Mouse (Mus musculus) right cerebral cortex, adult 2 months (tissue): ENCODE data around the gene Arhgef3.
A peak's percentile ranks its signal among the peaks of the same experiment; 100 is the strongest.

ENCODE experiments used
- DNase-seq, 2 experiments: peaks; one replicate each; pipeline ENCODE4 v3.0.0; 2021 to 2022; ENCODE audit warnings: low spot score in 2 of 2

The Arhgef3 gene

DNA sequence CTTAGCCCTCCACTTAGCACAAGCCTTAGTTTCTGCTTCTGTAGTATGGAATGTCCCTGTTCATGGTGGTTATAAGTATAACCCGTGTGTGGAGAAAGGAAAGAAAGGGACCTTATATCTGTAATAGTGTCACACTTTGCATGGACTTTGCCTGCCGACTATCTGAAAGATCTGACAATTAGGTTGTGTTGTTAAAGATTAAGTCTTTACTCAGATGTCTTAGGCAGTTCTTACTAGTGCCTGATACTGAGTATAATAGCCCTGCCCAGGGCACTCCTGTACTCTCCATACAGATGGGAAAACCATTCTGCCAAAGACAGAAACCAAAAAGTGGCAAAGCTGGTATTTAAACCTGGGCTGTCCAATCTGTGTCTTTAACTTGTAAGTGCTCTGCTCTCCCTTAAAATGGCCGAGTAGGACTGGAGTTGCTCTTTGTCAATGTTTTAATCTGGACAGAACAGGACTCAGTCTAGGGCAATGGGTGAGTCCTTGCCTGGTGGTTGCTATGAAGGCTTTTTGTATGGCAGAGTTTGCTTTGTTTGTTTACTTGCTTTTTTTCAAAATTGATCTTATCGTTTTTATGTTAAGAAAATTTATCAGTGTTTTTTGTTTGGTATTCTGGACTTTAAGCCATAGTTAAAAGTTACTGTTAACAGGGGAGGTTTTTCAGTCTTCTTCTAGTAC is 196.0 kb downstream of the Arhgef3 start:
- DNase-seq = no peak

DNA sequence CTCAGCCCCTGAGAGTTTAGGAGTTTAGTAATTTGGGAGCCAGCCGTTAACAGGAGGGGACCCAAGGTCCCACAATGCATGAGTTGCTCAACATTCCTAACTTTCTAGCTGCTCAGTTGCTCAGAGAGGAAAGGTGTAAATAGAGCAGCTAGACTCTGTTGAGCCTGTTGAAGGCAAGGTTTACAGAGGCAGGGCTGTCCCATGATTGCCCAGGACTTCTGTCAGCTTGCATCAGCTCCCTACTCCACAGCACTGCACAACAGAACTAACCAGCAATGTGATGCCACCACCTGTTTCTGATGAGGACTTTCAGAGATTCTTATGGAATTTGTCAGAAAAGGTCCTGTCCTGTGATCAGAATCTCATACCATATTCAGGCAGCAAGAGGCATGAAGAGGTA is 197.7 kb downstream of the Arhgef3 start:
- no peak for DNase-seq

DNA sequence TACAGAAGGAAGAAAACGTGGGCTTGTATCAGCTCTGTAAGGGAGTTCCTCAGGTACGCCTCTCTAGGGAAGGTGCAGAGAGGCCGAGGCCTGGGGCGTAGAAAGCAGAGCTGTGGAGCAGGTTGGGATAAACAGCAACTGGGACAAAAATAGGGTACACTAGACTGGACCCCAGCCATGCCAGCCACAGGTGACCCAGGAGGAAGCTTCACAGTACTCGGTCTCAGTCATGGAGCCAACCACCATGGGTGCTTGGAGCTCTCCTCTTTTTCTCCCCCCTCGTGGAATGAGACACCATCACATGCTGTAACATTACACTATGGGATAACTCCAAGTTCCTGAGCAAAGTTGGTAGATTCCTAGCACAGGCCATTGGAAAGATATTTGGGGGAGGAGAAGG is 201.0 kb downstream of the Arhgef3 start:
- DNase-seq = no peak

DNA sequence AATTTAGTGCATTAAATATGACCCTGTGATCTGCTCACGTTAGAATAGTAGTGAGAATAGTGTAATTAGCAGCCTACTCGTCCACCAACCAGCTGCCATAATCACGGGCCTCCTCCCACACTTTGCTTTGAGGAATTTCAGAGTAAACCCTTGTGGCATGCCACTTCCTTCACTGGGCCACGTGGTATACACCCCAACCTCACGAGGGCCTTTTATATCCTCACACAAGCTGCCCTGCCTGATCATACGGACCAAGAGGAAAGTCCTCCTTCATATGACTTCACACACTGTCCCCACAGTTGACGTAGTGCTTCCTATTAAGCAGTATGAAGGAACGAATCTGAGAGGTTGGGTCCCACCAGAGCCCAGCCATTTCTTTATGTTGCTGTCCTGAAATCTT is 202.4 kb downstream of the Arhgef3 start:
- no peak for DNase-seq

DNA sequence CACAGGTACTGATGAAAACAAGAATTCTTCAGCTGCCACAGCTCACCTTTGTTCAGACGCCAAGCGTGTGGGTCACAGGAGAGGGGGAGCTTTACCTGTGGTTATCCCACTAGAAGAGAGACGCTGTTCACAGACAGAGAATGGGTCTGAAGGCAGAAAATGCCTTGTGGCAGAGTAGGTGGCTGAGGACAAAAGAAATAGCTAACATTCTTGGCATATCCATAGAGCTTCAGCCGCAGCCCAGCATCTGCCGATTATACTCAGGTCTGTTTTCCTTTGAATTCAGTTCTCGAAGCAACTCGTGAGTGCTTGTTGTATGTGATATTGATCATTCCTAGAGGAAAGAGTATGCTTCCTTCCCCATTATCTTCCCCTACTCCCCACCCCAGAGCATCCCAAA is 204.7 kb downstream of the Arhgef3 start:
- DNase-seq = no peak

DNA sequence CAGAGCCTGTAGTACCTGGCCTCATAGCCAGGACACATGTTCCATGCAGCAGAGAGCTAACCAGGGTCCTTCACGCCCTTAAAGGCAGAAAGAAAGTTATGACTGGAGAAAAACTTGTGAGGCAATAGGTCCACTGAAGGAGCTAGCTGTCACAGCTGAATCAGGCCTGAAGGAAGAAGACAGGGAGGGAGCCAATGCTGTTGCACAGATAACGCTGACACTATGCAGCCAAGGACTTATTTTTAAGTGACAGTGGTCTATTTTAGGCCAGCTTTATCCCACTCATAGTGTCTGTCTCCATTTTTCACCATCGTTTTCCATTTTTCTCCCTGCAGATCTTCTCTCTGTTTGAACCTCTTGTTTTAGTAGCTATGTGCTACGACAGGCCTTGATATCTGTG is 207.3 kb downstream of the Arhgef3 start:
- DNase-seq = no peak

DNA sequence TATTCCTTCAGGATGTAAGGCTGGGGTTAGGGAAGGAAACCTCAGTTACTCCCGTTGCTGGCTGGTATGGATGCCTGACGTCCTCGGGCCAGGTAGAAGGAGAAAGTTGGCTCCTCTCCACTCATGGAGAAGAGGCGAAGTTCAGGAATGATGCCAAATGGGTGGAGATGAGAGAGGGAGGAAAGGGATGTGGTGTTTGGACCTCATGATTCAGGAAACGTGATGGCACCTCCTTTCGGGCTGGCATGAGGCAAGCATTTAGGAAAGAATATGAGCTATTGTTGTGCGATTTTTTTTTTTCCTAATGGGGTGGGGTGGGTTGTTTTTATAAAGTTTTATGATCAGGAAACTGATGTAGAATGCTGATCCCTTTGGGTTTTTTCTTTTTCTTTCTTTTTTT is 210.0 kb downstream of the Arhgef3 start:
- no peak for DNase-seq

DNA sequence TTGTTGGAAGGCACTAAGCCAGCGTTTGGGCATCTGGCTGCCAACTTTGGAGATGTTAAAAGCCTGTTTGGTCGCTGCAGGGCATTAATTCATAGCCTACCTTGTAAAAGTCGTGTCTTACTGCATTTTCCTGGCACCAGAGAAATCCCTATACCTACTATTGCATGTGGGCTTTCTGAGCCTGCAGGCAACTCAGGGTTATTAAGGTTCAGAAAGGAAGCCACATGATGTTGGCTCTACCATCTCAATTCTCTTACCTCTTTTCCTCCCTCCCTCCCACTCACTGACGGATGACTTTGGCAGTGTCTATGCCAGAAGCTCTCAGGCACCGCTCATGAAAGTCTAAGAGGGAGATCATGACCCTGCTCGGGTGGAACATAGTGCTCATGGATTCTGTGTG is 210.8 kb downstream of the Arhgef3 start:
- no peak for DNase-seq

DNA sequence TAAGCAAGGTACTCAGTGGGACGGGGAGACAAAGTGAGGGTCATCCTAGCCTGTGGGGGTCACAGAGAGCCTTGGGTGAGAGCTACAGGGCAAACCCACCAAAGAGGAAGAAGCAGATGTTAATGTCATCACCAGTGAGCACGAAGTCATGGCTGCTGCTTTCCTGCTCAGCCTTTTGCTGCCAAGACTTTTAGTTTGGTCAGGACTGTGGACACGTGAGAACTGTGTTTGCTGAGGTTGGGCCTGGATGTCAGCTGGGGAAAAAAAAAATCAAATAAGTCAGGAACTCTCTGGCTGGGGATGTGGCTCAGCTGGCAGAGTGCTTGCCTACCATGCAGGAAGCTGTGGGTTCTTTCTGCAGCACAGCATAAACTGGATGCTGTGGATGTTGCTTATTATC is 213.2 kb downstream of the Arhgef3 start:
- DNase-seq = no peak

DNA sequence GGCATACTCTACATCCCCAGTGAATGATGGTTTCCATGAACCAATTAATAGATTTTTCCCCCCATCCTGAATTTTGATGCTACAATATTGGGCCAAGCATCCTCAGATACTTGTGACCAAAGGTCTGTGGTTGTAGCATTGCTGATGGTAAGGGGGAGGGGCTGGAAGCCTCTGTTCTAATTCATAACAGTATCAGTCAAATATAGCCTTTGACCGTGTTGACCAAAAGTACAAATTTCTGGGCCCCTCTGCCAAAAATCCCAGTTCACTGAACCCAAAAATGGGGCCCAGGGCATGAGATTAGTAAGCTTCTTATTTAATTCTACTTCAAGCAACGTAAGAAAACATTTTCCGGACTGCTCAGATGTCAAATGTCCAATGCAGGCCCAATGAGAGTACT is 214.3 kb downstream of the Arhgef3 start:
- DNase-seq = no peak

DNA sequence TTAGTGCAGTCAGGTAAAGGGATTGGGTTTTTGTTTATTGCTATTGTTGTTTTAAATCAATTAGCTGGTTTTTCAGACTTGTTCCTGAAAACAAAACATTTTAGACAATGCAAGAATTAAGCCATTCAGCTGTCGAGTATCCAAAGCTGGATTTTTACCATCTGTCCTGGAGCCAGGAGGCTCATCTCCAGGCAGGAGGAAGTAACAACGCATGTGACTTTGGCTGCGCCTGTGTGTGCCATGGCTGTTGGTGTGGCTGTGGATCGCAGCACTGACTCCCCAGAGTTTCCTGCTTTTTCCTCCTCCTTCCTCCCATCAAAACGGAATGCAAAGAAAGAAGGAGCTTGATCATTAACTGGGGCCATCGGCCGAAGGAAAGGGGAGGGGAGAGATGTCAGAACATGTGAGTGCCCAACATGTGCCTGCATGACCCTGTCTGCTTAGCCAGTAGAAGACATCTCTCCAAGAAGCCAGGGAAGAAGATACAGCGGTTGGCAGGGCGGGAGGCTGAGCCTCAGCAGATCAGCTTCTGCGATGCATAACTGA is 216.9 kb downstream of the Arhgef3 start:
- DNase-seq = no peak

DNA sequence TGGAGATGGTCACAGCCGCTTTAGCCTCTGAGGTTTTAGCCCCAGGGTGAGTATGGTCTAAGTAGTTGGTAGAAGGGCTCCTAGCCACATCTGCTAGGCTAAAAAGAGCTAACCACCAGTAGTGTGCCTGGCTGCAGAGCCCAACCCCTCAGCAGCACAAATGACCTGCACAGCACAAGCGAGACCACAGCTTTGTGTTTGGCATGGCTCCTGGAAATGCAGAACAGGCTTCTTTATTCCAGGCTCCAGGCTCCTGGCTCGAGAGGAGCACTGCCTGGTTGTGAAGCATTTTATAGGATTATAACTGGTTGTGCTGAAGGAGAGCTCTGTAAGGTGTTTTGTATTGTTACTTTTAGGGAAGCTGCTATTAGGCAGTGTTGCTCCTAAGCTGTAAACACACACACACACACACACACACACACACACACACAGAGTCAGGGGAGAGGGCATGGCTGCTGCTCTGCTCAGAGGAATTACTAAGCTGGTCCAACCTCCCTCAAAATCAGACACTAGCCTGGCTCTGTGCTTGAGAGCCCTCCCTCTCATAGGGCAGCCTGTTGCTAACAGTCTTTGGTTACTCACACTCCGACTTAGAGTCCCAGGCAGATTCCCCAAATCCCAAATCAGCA is 217.8 kb downstream of the Arhgef3 start:
- DNase-seq = no peak

DNA sequence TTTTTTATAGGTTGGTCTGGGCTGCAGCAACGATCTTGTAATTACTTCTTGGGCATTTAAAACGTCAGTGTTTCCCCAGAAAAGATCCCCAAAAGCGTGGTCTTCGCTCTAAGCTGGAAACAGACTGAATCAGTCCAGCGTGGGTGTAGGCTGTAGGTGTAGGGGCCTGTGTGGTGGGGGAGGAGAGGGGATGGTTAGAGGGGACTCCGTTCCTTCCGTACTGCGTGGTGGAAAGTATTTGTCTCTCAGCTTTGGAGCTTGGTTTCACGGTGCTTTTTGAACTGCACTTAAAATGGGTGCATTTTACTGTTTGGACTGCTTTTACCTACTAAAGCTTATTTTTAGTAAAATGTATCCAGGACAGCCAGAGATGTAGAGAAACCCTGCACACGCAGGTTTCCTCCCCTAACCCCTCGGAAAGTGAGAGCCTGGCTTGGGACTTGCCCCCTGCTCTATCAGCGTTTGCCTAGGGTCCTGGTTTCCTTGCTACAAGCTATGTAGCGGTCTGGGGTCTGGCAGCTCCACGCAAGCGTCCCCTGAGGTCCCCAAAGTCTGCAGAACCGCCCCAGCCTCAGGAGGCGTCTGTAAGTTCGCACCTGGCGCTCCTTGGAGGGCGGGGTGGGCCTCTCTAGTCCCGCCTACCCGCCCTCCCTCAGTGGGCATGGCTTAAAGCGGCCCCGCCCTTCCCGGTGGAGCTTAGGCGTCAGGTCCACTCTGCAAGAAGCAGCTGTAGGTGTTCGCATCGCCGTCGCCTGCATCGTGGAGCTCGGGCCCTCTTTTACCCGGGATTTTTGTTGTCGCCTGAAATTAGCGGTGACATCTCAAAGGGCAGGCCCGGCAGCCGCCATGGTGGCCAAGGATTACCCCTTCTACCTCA is 220.9 kb downstream of the Arhgef3 start:
- DNase-seq = peak; percentile 90 to 92

DNA sequence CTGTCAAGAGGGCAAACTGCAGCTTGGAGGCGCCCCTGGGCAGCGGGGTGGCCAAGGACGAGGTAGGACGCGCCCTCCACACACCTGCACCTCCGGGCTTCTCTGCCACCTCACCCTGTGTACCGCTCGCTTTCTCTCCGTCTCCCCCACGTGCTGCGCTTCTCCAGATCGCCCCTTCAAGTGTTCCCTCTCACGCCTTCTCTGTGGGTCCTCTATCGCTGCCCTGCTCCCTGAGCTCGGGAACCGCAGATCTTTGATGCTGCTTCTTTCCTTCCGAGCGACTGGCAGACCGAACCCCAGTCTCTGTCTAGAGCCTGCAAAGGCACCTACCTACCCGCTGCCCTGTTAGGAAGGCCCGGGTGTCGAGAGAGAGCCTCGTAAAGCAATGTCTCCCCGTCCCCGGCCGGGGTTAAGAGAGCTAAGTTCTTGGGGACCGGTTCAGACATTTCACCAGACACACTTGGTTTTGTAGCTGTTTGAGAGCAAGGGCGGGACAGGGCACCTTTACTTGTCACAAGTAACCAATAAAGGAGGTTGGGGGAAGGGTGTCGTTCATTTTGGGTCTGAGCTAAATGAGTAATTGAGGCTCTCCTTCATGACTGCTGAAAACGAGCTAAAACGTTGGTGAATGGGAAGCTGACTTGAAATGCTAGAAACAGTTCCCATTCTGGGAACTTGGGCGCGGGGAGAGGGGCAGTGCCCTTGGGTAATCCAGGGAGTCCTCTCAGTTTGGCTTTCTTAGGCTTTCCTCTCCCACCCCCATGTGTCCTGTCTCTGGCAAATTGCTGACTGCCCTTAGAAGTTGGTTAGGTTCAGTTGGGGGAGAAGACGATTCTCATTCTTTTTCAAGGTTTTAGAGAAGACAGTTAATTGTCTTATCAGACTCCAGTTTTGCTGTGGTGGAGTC is 221.8 kb downstream of the Arhgef3 start:
- peak; percentile 23 to 48 for DNase-seq

DNA sequence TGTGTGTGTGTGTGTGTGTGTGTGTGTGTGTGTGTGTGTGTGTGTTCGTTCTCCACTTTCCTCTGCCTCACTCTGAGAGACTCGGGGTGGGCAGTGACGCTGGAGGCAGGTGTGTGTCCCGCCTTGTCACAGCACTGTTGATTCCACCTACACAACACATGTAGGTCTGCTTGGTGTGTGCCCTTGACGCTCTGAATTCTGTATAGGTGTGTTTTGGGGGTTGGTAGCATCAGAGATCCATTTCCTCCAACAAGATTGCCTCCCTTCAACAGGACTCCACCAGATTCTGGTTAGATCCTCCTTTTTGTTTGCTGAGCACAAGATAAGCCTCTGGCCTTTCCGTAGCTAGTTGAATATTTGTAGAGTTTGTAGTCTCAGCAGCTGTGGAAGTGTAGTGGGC is 222.5 kb downstream of the Arhgef3 start:
- DNase-seq = no peak

DNA sequence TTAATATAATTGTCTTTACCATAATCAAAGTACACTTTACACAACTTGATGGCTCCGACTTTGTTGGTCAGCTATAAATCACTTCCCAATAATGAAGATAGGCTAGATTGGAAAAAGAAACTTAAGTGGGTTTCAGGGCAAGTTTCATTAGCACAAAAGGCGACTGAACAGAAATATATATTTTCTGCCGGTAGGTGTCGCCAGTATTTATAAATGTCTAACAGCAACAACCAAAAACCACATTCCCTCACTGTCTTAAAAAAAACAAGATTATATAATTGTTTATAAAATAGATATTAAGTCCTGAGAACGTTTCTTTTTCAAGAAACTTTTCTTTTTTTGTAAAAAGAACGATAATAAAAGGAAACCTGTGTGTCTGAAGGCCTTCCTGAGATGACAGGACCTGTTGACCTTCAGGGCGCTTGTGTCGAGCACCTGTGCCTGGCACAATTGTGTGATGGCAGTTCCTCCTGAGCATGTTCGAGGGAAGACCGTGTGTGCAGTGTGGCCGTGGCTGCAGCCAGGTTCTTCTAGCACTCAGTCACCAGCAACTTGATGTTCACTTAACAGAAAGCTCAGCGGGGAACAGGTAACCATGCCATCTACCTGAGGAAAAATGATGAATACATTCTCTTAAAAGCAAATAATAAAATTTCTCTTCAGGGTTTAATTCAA is 223.5 kb downstream of the Arhgef3 start:
- DNase-seq = peak; percentile 55 to 69

DNA sequence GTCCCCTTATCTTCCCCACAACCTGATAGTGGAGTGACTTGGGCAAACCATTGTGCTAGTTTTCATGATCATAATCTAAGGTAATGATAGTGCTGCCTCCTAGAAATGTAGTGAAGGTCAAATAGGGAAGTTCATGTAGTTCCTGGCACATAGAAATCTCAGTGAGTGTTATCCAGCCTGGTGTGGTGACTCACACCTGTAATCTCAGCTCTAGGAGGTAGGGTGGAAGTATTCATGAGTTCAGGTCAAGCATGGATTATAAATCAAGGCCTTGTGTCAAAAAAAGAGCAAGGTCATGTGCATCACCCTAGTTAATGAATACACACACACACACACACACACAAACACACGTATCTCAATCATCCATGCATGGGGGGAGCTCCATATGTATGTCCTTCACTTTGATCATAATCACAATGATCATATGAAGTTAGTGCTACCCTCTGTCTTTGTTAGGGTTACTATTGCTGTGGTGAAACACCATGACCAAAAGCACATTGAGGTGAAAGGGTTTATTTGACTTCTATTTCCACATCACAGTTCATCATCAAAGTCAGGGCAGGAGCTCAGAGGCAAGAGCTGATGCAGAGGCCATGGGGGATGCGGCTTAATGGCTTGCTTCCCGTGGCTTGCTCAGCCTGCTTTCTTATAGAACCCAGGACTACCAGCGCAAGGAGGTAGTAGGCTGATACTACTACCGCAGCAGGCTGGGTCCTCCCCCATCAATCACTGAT is 226.2 kb downstream of the Arhgef3 start:
- DNase-seq = no peak

DNA sequence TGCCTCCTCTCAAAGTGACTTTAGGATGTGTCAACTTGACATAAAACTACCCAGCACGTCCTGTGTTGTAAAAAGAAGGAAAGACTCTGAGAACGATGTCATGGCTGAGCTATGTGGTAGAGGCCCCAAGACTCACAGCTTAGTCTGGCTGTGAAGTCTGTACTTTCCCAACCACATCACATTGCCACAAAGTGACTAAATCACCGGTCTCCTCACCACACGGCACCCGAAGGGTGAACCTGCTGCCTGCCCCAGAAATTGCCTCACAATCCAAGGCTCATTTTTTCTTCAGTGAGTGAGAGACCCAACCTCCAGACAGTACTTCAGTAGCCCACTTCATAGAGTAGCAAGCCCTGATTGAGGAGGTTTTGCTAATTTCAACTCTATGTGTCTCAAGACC is 226.8 kb downstream of the Arhgef3 start:
- DNase-seq = no peak

DNA sequence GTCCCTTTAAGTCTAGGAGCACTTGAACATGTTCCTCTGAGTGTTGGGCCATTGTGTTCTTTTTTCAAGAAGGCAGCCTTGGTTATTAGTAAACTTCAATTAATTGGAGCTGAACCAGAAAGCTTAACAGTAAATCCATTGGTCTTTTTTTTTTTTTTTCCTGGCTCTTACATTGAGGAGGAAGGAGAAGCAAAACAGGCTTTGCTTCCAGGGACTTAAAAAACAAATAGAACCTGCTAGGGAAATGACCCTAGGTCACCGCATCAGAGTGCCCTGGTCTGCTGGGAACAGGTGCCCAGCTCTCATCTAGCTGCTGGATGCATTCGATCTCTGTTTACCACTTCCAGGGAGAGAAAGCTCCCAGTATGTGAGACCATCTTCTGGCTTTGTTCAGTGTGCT is 227.8 kb downstream of the Arhgef3 start:
- DNase-seq = no peak
